Mouse (Mus musculus) testis, adult 2 months (tissue): ENCODE data around the gene Arhgef3. TPM values are rescaled to one million over a fixed set of nuclear protein-coding genes. Genes with fewer than 3 reads are reported as not detected.

Experiments used
- H3K27ac ChIP-seq: fragments of 200-500 bp; 2 replicates; pipeline ENCODE4 v1.5.1; 2012; ENCODE audit warnings: low read depth, low read length; ENCODE audit not compliant: control insufficient read depth, insufficient read depth
- H3K27me3 ChIP-seq: fragments of 200-500 bp; 2 replicates; pipeline ENCODE4 v1.6.1; 2012; ENCODE audit warnings: mild to moderate bottlenecking, low read length, moderate library complexity; ENCODE audit not compliant: control insufficient read depth, insufficient read depth
- H3K36me3 ChIP-seq: fragments of 200-500 bp; 2 replicates; pipeline ENCODE4 v1.6.1; 2012; ENCODE audit warnings: mild to moderate bottlenecking, low read length; ENCODE audit not compliant: control insufficient read depth, insufficient read depth
- H3K4me1 ChIP-seq: fragments of 200-500 bp; 2 replicates; pipeline ENCODE4 v1.6.1; 2012; ENCODE audit warnings: low read length; ENCODE audit not compliant: control insufficient read depth, insufficient read depth
- H3K4me3 ChIP-seq: fragments of 200-500 bp; 2 replicates; pipeline ENCODE4 v1.5.1; 2012; ENCODE audit warnings: low read depth, mild to moderate bottlenecking, low read length, moderate library complexity, mixed read lengths; ENCODE audit not compliant: control insufficient read depth
- CTCF ChIP-seq: fragments of 200-500 bp; IDR thresholded peaks from 2 replicates; pipeline ENCODE4 v1.5.1; 2012; ENCODE audit warnings: low read depth, mild to moderate bottlenecking, inconsistent platforms, low read length, moderate library complexity; ENCODE audit not compliant: control insufficient read depth, insufficient read depth, insufficient replicate concordance
- POLR2A ChIP-seq: fragments of 200-500 bp; IDR thresholded peaks from 2 replicates; pipeline ENCODE4 v1.6.1; 2012; ENCODE audit warnings: low read depth, mild to moderate bottlenecking, inconsistent platforms, low read length, moderate library complexity; ENCODE audit not compliant: control insufficient read depth
- polyA plus RNA-seq: library from polyadenylated mRNA; depleted of rRNA; stranded (reverse); fragments of >200 nt; gene quantifications from 2 replicates; pipeline ENCODE4 v1.2.3, GENCODE M21; 2012

Gene Arhgef3
- polyA plus RNA-seq, 1 experiment = 7.7 TPM

DNA sequence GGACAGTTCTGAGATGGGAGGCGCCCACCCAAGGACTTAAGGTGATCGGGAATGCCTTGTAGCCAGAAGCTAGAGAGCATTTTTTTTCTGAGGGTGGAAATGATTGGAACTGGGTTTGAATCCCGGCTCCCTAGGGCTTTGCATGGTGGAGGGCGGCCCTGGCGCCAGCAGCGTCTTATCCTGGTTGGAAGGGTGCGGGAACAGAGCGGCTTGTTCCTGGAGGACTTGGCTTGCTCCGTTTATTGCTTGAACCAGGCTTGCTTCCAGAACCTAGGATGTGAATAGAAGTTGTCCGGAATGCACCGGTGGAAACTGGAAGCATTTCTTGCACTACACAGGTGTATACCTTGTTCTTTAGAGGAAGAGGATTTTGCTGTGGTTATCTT, 569 bp downstream of the Arhgef3 start:
- Histone ChIP-seq H3K27me3 (no peaks in the 10 kb centered on the region), H3K4me3 (peak overlapping the region; percentile 49), H3K27ac (peak overlapping the region; percentile 8), H3K4me1 (peaks cover 5% of the 10 kb centered on the region; the same call in 1 of the 2 replicates), H3K36me3 (no peaks in the 10 kb centered on the region)
- no peak for TF ChIP-seq POLR2A
- no peak for TF ChIP-seq CTCF

- no peaks in the 10 kb centered on the region for H3K27me3 ChIP-seq
- H3K36me3 ChIP-seq = no peaks in the 10 kb centered on the region
- no peak overlapping the region; the same call in 1 of the 2 replicates for H3K27ac ChIP-seq
- H3K4me1 ChIP-seq = peaks cover 5% of the 10 kb centered on the region; the same call in 1 of the 2 replicates
- TF ChIP-seq CTCF = no peak
- no peak for TF ChIP-seq POLR2A
- H3K4me3 ChIP-seq = 0 out of 2 replicates have a peak overlapping the region, but pooled peaks have one; percentile 9
Measured at GRCm38 (mm10) chr14:27115991-27116390, 1.3 kb downstream of the Arhgef3 start.

GRCm38 (mm10) chr14:27116577-27117165, 2.0 kb downstream of the Arhgef3 start:
- Histone ChIP-seq H3K27me3 (no peaks in the 10 kb centered on the region), H3K27ac (no peak overlapping the region)

DNA sequence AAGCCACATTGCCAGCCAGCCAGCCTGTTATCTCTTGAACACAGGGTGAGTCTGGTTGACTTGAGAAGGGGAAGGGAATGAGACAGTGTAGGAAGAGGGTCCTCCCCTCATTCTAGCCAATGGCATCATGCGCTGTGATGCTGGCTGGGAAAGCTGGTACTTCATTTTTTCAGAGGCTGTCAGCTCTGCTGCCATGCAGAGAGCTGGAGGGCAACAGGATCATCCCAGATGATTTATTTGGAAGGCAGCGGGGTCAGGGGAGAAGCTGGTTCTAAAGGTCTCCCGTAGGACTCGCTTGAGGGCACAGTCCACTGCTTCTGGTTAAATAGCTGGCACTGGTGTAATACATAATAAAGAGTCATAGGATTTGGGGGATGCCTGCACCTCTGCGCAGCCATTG, 3.8 kb downstream of the Arhgef3 start:
- Histone ChIP-seq H3K4me3 (no peak overlapping the region), H3K27me3 (no peaks in the 10 kb centered on the region), H3K27ac (no peak overlapping the region), H3K36me3 (no peaks in the 10 kb centered on the region), H3K4me1 (peaks cover 7% of the 10 kb centered on the region)
- no peak for TF ChIP-seq POLR2A
- TF ChIP-seq CTCF = no peak

More at GRCm38 (mm10) chr14:27116577-27117165, 2.0 kb downstream of the Arhgef3 start:
- H3K4me1 ChIP-seq = peaks cover 5% of the 10 kb centered on the region; the same call in 1 of the 2 replicates
- H3K36me3 ChIP-seq = no peaks in the 10 kb centered on the region
- TF ChIP-seq CTCF (no peak), POLR2A (no peak)
- H3K4me3 ChIP-seq = no peak overlapping the region

GRCm38 (mm10) chr14:27122646-27123045, 7.9 kb downstream of the Arhgef3 start:
- Histone ChIP-seq H3K4me3 (no peak overlapping the region), H3K36me3 (no peaks in the 10 kb centered on the region), H3K4me1 (peaks cover 2% of the 10 kb centered on the region), H3K27me3 (no peaks in the 10 kb centered on the region), H3K27ac (no peak overlapping the region)
- TF ChIP-seq CTCF (no peak), POLR2A (no peak)

GRCm38 (mm10) chr14:27123543-27123942, 8.8 kb downstream of the Arhgef3 start:
- H3K27ac ChIP-seq = no peak overlapping the region
- no peak for TF ChIP-seq CTCF
- TF ChIP-seq POLR2A = no peak

DNA sequence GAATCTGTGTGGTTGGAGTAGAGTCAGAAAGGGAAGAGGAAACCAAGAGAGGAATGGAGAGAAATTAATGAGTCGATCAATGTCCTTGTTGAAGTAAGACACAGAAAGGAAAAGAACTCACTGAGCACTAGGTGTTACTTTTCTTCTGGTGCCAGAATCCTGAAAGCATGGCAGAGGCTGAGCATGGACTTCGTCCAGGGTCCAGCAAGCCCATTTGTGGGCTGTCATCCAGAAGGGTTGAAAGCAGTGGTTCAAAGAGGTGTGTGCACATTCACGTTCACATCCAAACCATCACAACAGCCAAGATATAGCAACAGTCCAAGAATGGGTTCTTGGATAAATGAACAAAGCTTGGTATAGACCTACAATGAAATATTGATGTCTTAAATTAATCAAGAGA, 15.3 kb downstream of the Arhgef3 start:
- Histone ChIP-seq H3K36me3 (no peaks in the 10 kb centered on the region), H3K27ac (no peak overlapping the region), H3K4me3 (no peak overlapping the region), H3K4me1 (peaks cover 2% of the 10 kb centered on the region), H3K27me3 (no peaks in the 10 kb centered on the region)
- TF ChIP-seq POLR2A (no peak), CTCF (no peak)

More at GRCm38 (mm10) chr14:27123543-27123942, 8.8 kb downstream of the Arhgef3 start:
- peaks cover 4% of the 10 kb centered on the region for H3K4me1 ChIP-seq
- no peak overlapping the region for H3K4me3 ChIP-seq
- no peaks in the 10 kb centered on the region for H3K36me3 ChIP-seq
- H3K27me3 ChIP-seq = no peaks in the 10 kb centered on the region

GRCm38 (mm10) chr14:27130676-27131075, 16.0 kb downstream of the Arhgef3 start:
- Histone ChIP-seq H3K4me3 (no peak overlapping the region), H3K27me3 (no peaks in the 10 kb centered on the region), H3K36me3 (no peaks in the 10 kb centered on the region), H3K4me1 (peaks cover 2% of the 10 kb centered on the region), H3K27ac (no peak overlapping the region)
- TF ChIP-seq POLR2A = no peak
- no peak for TF ChIP-seq CTCF
